Mouse (Mus musculus) bone marrow macrophage, adult 2 months (primary cell): ENCODE results near the gene Gm20388.

Source experiments
- CTCF ChIP-seq: IDR thresholded peaks from 2 replicates; pipeline ENCODE4 v1.5.1; 2012; ENCODE audit warnings: low read depth, mild to moderate bottlenecking, low read length, moderate library complexity
- POLR2A ChIP-seq: IDR thresholded peaks from 2 replicates; pipeline ENCODE4 v1.6.1; 2012; ENCODE audit warnings: mild to moderate bottlenecking, low read depth, low read length, borderline replicate concordance

- TF ChIP-seq CTCF (no peak), POLR2A (no peak)
Observed at GRCm38 (mm10) chr8:124370422-124371183, 4460.0 kb downstream of the Gm20388 start.
